Mouse (Mus musculus) gonadal fat pad, adult 2 months (tissue): ENCODE measurements around the gene Romo1. TPM values are rescaled to one million over a fixed set of nuclear protein-coding genes. Genes with fewer than 3 reads are reported as not detected.
A peak's percentile ranks its signal among the peaks of the same experiment; 100 is the strongest.
"Not testable (repeated sequence)": the region's sequence is repeated elsewhere in the genome, so short reads cannot be mapped to it uniquely, and the experiment has no call there.

ENCODE experiments used
- DNase-seq: peaks from one replicate; pipeline ENCODE4 v3.0.0-alpha.2; 2012; ENCODE audit warnings: low read depth
- polyA plus RNA-seq: library from polyadenylated mRNA; depleted of rRNA; stranded (reverse); fragments of >200 nt; gene quantifications from 2 replicates; pipeline ENCODE4 v1.2.3, GENCODE M21; 2012; rRNA removed

Romo1 gene
- polyA plus RNA-seq, 1 experiment = 316 TPM

GRCm38 (mm10) chr2:156179796-156180093 is 35.9 kb downstream of the Romo1 start:
- DNase-seq = no peak

GRCm38 (mm10) chr2:156180094-156180821 is 36.4 kb downstream of the Romo1 start, which contains the start of gene Rbm39:
Gene Rbm39 (minus strand): TSS chr2:156180238.
- peak; percentile 94 for DNase-seq

- no peak for DNase-seq
Observed at GRCm38 (mm10) chr2:156180824-156181590, 37.2 kb downstream of the Romo1 start.

GRCm38 (mm10) chr2:156181592-156181991 is 37.8 kb downstream of the Romo1 start:
- DNase-seq = no peak

GRCm38 (mm10) chr2:156189241-156189640 is 45.4 kb downstream of the Romo1 start:
- not testable (repeated sequence) for DNase-seq

- no peak for DNase-seq
Observed at GRCm38 (mm10) chr2:156190004-156190896, 46.4 kb downstream of the Romo1 start.

- no peak for DNase-seq
Observed at GRCm38 (mm10) chr2:156191540-156191939, 47.7 kb downstream of the Romo1 start.

- DNase-seq = no peak
Observed at GRCm38 (mm10) chr2:156192068-156192467, 48.2 kb downstream of the Romo1 start.

GRCm38 (mm10) chr2:156193066-156193862 is 49.4 kb downstream of the Romo1 start:
- DNase-seq = no peak

- no peak for DNase-seq
Observed at GRCm38 (mm10) chr2:156194571-156194970, 50.7 kb downstream of the Romo1 start.

Other genes starting within 250 kb of the Romo1 start
- 31.7 and 36.7 TPM in 2 replicates for gene Uqcc1, start 213.7 kb upstream of the Romo1 start, polyA plus RNA-seq
- gene Gm15557, start 203.3 kb upstream of the Romo1 start, polyA plus RNA-seq = not detected in 2 replicates
- gene Gdf5, start 198.7 kb upstream of the Romo1 start, polyA plus RNA-seq = 1.2 and 1.3 TPM in 2 replicates
- gene Cep250, start 187.6 kb upstream of the Romo1 start, polyA plus RNA-seq = 15.1 and 18.4 TPM in 2 replicates
- gene 6430550D23Rik, start 136.1 kb upstream of the Romo1 start, polyA plus RNA-seq = 3.2 and 4.0 TPM in 2 replicates
- gene Ergic3, start 136.0 kb upstream of the Romo1 start, polyA plus RNA-seq = 341 and 349 TPM in 2 replicates
- 4.6 and 6.2 TPM in 2 replicates for gene Fer1l4, start 91.1 kb upstream of the Romo1 start, polyA plus RNA-seq
- gene Spag4, start 78.9 kb upstream of the Romo1 start, polyA plus RNA-seq = 5.9 and 6.1 TPM in 2 replicates
- gene Cpne1, start 32.1 kb upstream of the Romo1 start, polyA plus RNA-seq = 70.4 and 82.9 TPM in 2 replicates
- gene Rbm12, start 32.1 kb upstream of the Romo1 start, polyA plus RNA-seq = 10.1 and 12.3 TPM in 2 replicates
- gene Gm28036, start 16.9 kb upstream of the Romo1 start, polyA plus RNA-seq = 3.5 and 5.1 TPM in 2 replicates
- gene Nfs1, start 147 bp downstream of the Romo1 start, polyA plus RNA-seq = 47.1 and 54.8 TPM in 2 replicates
- 32.5 and 46.7 TPM in 2 replicates for gene Rbm39, start 36.2 kb downstream of the Romo1 start, polyA plus RNA-seq
- 21.2 and 22.0 TPM in 2 replicates for gene Phf20, start 52.4 kb downstream of the Romo1 start, polyA plus RNA-seq
- 1.3 and 2.1 TPM in 2 replicates for gene Cnbd2, start 168.3 kb downstream of the Romo1 start, polyA plus RNA-seq
- 118 and 181 TPM in 2 replicates for gene Scand1, start 168.7 kb downstream of the Romo1 start, polyA plus RNA-seq